Mouse (Mus musculus) left cerebral cortex, postnatal 14 days (tissue): ENCODE results near the gene Man1b1. TPM values are rescaled to one million over a fixed set of nuclear protein-coding genes. Genes with fewer than 3 reads are reported as not detected.

Source experiments
- DNase-seq, 2 experiments: peaks; one replicate each; pipeline ENCODE4 v3.0.0; 2021 to 2022; ENCODE audit warnings: low spot score in 2 of 2, mixed read lengths in 1 of 2
- intact Hi-C: fragments of 180-260 bp; cut with DNase I; formaldehyde crosslinking; loops from one replicate; pipeline ENCODE4 v1.15.1; 2025
- total RNA-seq, 2 experiments: library from RNA; stranded (reverse); gene quantifications; 2 replicates each; pipeline ENCODE4 v1.2.3; 2021

Man1b1 gene
- total RNA-seq, 2 experiments from 2014 or later: 57.2 to 59.0 TPM

- no peak for DNase-seq
- intact Hi-C loops: no loop called here
Measured at GRCm38 (mm10) chr2:25303931-25304656, 28.0 kb upstream of the Man1b1 start.

- DNase-seq: peak; percentile 56 to 69
- intact Hi-C loops: no loop called here
Measured at GRCm38 (mm10) chr2:25304657-25305541, 27.2 kb upstream of the Man1b1 start.

- intact Hi-C loops: no loop called here
Measured at GRCm38 (mm10) chr2:25305587-25306359, 26.4 kb upstream of the Man1b1 start.

GRCm38 (mm10) chr2:25310180-25310579, 22.0 kb upstream of the Man1b1 start:
- DNase-seq: no peak
- intact Hi-C loops: no loop called here

More at GRCm38 (mm10) chr2:25305587-25306359, 26.4 kb upstream of the Man1b1 start:
- no peak for DNase-seq

- intact Hi-C loops: no loop called here
- no peak for DNase-seq
Measured at GRCm38 (mm10) chr2:25310969-25311368, 21.2 kb upstream of the Man1b1 start.

GRCm38 (mm10) chr2:25311491-25311891, 20.6 kb upstream of the Man1b1 start:
- no peak for DNase-seq
- intact Hi-C loops: no loop called here

GRCm38 (mm10) chr2:25318119-25318966, 13.8 kb upstream of the Man1b1 start:
- DNase-seq: peak; percentile 53 to 80
- intact Hi-C loops: no loop called here

GRCm38 (mm10) chr2:25318971-25319773, 13.0 kb upstream of the Man1b1 start, which contains the start of gene Grin1:
Gene Grin1 (minus strand): TSS chr2:25319187.
- peak; percentile 92 to 97 for DNase-seq
- intact Hi-C loops: no loop called here

- intact Hi-C loops: no loop called here
- DNase-seq: peak in 1 of 2 experiments; percentile 57
Measured at GRCm38 (mm10) chr2:25320084-25320483, 12.1 kb upstream of the Man1b1 start.

GRCm38 (mm10) chr2:25326036-25326435, 6.1 kb upstream of the Man1b1 start:
- intact Hi-C loops: loop anchor here (5.0 kb wide), 1 partner anchor 49 kb away; no protein-coding TSS in a partner anchor
- DNase-seq: no peak

GRCm38 (mm10) chr2:25328440-25328839, 3.7 kb upstream of the Man1b1 start:
- intact Hi-C loops: loop anchor here (5.0 kb wide), 1 partner anchor 51 kb away; no protein-coding TSS in a partner anchor
- DNase-seq: peak in 1 of 2 experiments; percentile 55

- intact Hi-C loops: no loop called here
- no peak for DNase-seq
Measured at GRCm38 (mm10) chr2:25331470-25331869, 668 bp upstream of the Man1b1 start.

- intact Hi-C loops: no loop called here
Measured at GRCm38 (mm10) chr2:25333569-25333968, 1.4 kb downstream of the Man1b1 start.

GRCm38 (mm10) chr2:25338303-25338702, 6.2 kb downstream of the Man1b1 start:
- intact Hi-C loops: no loop called here
- DNase-seq: no peak

More at GRCm38 (mm10) chr2:25333569-25333968, 1.4 kb downstream of the Man1b1 start:
- no peak for DNase-seq

- no peak for DNase-seq
- intact Hi-C loops: no loop called here
Measured at GRCm38 (mm10) chr2:25348162-25348561, 16.0 kb downstream of the Man1b1 start.

GRCm38 (mm10) chr2:25349499-25349898, 17.4 kb downstream of the Man1b1 start:
- intact Hi-C loops: no loop called here

GRCm38 (mm10) chr2:25350701-25351100, 18.6 kb downstream of the Man1b1 start:
- intact Hi-C loops: no loop called here
- DNase-seq: no peak

More at GRCm38 (mm10) chr2:25349499-25349898, 17.4 kb downstream of the Man1b1 start:
- no peak for DNase-seq

- intact Hi-C loops: no loop called here
- DNase-seq: no peak
Measured at GRCm38 (mm10) chr2:25354211-25354610, 22.1 kb downstream of the Man1b1 start.
